Mouse (Mus musculus) stomach, postnatal 0 days (tissue): ENCODE results near the gene Dner. TPM values are rescaled to one million over a fixed set of nuclear protein-coding genes. Genes with fewer than 3 reads are reported as not detected.
A peak's percentile ranks its signal among the peaks of the same experiment; 100 is the strongest.

Experiments
- ATAC-seq: fragments of 200-750 bp; cut with Nextera tagmentation; 2 replicates; pipeline ENCODE4 v1.8.0; 2017; ENCODE audit not compliant: low FRiP score, low TSS enrichment
- DNase-seq: peaks from one replicate; pipeline ENCODE4 v3.0.0-alpha.2; 2016; ENCODE audit warnings: low spot score
- H3K27ac ChIP-seq: fragments of 300-500 bp; sonication (generic); replicated peaks from 2 replicates; pipeline ENCODE4 v1.5.1; 2014; ENCODE audit warnings: mild to moderate bottlenecking, control low read depth
- H3K27me3 ChIP-seq: fragments of 300-500 bp; sonication (generic); 2 replicates; pipeline ENCODE4 v1.6.1; 2014; ENCODE audit warnings: low read length; ENCODE audit not compliant: control insufficient read depth, insufficient read depth
- H3K36me3 ChIP-seq: fragments of 300-500 bp; sonication (generic); 2 replicates; pipeline ENCODE4 v1.6.1; 2014; ENCODE audit warnings: low read length, mixed read lengths; ENCODE audit not compliant: control insufficient read depth, insufficient read depth
- H3K4me1 ChIP-seq: fragments of 300-500 bp; sonication (generic); replicated peaks from 2 replicates; pipeline ENCODE4 v1.6.1; 2014; ENCODE audit warnings: antibody characterized with exemption; ENCODE audit not compliant: control insufficient read depth, insufficient read depth
- H3K4me2 ChIP-seq: fragments of 300-500 bp; sonication (generic); replicated peaks from 2 replicates; pipeline ENCODE4 v1.6.1; 2014; ENCODE audit warnings: low read depth, mild to moderate bottlenecking, control low read depth, moderate library complexity
- H3K4me3 ChIP-seq: fragments of 300-500 bp; sonication (generic); 2 replicates; pipeline ENCODE4 v1.5.1; 2014; ENCODE audit warnings: low read depth, low read length, control low read depth
- H3K9ac ChIP-seq: fragments of 300-500 bp; sonication (generic); 2 replicates; pipeline ENCODE4 v1.6.1; 2014; ENCODE audit warnings: mild to moderate bottlenecking, low read length, control low read depth, mixed read lengths
- H3K9me3 ChIP-seq: fragments of 300-500 bp; sonication (generic); 2 replicates; pipeline ENCODE4 v1.6.1; 2016; ENCODE audit warnings: low read length; ENCODE audit not compliant: control insufficient read depth
- CTCF ChIP-seq: IDR thresholded peaks from 2 replicates; pipeline ENCODE4 v1.5.1; 2016; ENCODE audit warnings: antibody characterized with exemption, low read depth, mild to moderate bottlenecking, moderate library complexity
- EP300 ChIP-seq: optimal IDR thresholded peaks from 2 replicates; pipeline ENCODE3; 2016; ENCODE audit warnings: antibody characterized with exemption
- WGBS: fragments of 180-500 bp; shearing (Covaris S2); extraction: QIAGEN DNeasy Blood & Tissue Kit; methylation state at CpG from one replicate; pipeline ENCODE4 v1.1.7; 2014; 5-methylcytosine and 5-hydroxymethylcytosine counted together
- polyA plus RNA-seq: library from polyadenylated mRNA; unstranded; fragments of >200 nt; fragmentation: Nextera tagmentation; extraction: Ambion mirVana; gene quantifications from 2 replicates; pipeline ENCODE4 v1.2.1, GENCODE M21; 2015

The Dner gene
- 2.7 and 2.9 TPM in 2 replicates for polyA plus RNA-seq

DNA sequence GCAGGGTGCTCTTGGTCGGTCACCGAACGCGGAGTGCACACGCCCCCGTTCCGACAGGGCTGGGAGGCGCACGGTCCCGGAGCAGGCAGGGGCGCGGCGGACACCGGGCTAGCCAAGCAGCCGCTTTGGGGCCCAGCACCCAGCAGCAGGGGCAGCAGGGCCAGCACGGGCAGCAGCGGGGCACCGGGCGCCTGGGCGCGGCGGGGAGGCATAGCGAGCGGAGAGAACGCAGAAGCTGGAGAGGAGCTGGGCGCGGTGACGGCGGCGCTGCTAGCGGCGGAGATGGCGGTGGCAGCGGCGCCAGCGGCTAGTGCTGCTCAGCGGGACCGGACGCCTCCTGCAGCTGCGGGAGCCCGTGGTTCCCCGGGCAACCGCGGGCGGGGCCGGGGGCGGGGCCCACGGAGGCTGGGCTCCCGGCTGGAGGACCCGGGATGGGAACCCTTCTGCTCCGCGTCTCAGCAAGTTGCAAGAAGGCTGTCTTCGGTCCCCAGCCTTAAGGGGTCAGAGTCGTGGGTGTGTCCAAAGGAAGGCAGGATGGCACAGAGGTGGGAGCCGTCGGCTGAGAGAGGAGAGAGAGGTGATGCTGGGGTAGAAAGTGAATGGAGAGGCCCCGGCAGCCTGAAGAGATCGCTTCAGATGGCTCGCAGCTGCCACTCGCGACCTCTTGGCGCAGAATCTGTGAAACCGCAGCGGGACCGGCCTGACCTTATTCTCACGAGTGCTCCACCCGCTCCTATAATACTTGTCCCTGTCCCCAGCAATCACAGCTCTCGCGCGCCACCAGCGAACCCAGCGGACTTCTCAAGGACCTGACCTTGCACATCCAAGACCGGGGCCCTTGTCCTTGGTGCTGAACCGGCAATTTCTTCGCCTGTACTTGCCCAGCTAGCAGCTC, at the start of gene Dner:
Gene Dner (minus strand): TSS at position 705 of the 895 bp plus-strand sequence.
- Histone ChIP-seq H3K4me2 (peak within 1 kb of the TSS; percentile 60), H3K9ac (no peak within 1 kb of the TSS), H3K27ac (no peak within 1 kb of the TSS), H3K4me1 (0 out of 2 replicates have a peak, but pooled peaks cover 2% of the 10 kb centered on the region), H3K36me3 (no peaks in the 10 kb centered on the region), H3K27me3 (no peaks in the 10 kb centered on the region), H3K4me3 (peak within 1 kb of the TSS; percentile 33), H3K9me3 (no peaks in the 10 kb centered on the region)
- TF ChIP-seq CTCF (peak; percentile 59), EP300 (no peak)
- peak; percentile 63; the same call in 1 of the 2 replicates for ATAC-seq
- peak; percentile 86 for DNase-seq
- WGBS = under 1% methylated on average over 48 of the region's 75 CpGs

DNA sequence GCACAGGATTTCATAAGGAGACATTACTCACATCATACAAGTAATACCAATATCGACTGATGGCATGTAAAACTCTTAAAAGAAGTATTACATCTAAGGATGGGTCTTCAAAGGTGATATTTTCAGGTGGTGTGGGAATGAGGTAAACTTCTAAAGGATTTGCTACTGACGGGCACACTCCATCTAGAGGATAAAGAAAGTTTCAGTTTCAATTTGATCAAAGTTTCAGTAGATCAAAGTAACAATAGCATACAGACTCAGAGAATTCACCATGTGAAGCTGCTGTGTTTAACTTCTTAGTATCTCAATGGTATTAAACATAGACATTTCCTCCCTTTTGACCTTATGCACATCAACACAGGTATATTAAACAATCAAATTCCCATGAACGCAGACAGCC, 46.1 kb upstream of the Dner start:
- Histone ChIP-seq H3K27ac (no peak overlapping the region), H3K4me2 (no peak overlapping the region), H3K36me3 (peaks cover 17% of the 10 kb centered on the region), H3K27me3 (no peaks in the 10 kb centered on the region), H3K9me3 (no peaks in the 10 kb centered on the region), H3K4me1 (no peaks in the 10 kb centered on the region), H3K9ac (no peak overlapping the region), H3K4me3 (no peak overlapping the region)
- 88% methylated on average over 3 of the region's 3 CpGs for WGBS
- ATAC-seq = no peak
- DNase-seq = no peak
- TF ChIP-seq CTCF = no peak
- TF ChIP-seq EP300 = no peak

DNA sequence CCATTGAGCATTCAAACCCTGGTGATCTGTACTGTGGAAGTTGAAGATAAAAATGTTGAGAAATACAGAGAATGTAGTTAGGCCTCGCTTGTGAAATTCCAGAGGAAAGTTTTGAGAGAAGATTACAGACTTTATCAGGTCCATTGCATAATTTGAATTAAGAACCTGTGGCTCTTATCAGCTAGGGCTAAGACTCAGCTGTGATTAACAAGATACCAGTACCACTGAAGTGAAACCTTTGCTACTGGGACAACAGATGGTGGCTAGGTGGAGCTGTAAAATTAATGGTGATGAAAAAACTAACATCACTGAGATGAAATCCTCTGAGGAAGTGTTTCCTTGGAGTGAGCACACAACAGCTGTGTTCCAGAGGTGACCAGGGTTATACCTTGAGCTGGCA, 44.1 kb upstream of the Dner start:
- H3K27me3 ChIP-seq = no peaks in the 10 kb centered on the region
- no peak overlapping the region for H3K9ac ChIP-seq
- no peak overlapping the region for H3K4me3 ChIP-seq
- TF ChIP-seq CTCF (no peak), EP300 (no peak)
- peaks cover 17% of the 10 kb centered on the region for H3K36me3 ChIP-seq
- WGBS = 73% methylated on average over 1 of the region's 1 CpGs
- H3K27ac ChIP-seq = no peak overlapping the region
- ATAC-seq (no peak), DNase-seq (no peak)
- no peak overlapping the region for H3K4me2 ChIP-seq
- no peaks in the 10 kb centered on the region for H3K4me1 ChIP-seq
- H3K9me3 ChIP-seq = no peaks in the 10 kb centered on the region

DNA sequence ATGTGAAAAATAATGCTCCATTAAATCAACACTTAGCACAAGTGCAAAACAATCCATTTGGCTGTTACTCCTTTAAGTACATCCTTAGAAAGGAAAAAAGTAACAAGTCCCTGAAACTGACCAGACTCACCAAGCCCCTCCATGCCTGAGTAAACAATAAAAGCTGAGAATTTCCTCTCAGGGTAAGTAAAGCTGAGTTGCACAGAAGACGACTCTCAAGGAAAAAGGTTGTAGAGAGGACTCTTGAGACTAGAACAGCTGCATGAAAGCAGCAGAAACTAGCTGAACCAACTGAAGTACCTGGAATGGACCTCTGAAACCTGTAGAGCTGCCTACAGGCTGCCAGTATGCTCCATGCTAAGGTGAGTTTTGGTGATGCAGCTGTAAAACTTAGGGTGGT, 41.1 kb upstream of the Dner start:
- Histone ChIP-seq H3K27ac (no peak overlapping the region), H3K4me2 (no peak overlapping the region), H3K4me3 (no peak overlapping the region), H3K9me3 (no peaks in the 10 kb centered on the region), H3K27me3 (no peaks in the 10 kb centered on the region), H3K9ac (no peak overlapping the region), H3K36me3 (peaks cover 17% of the 10 kb centered on the region), H3K4me1 (no peaks in the 10 kb centered on the region)
- WGBS = 57% methylated on average over 1 of the region's 1 CpGs
- no peak for DNase-seq
- no peak for TF ChIP-seq CTCF
- no peak for TF ChIP-seq EP300
- no peak for ATAC-seq

DNA sequence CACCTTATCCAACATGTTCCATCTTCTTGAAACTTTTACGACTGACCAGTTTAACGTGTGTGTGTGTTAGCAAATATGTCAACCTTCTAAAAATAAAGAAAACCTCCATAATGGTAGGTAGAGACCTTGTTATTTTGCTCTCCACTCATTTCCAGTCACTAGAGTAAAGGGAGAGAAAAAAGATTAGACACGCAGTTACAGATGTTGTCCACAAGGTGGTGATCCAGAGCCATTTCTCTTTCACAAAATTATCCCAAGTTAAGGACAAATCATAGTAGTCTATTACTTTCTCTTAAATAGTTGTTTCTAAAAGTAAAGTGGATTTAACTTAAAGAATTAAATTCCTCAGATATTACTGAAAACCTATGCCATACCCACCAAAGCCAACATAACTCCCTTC, 37.8 kb upstream of the Dner start:
- no peak overlapping the region for H3K27ac ChIP-seq
- peaks cover 9% of the 10 kb centered on the region; the same call in 1 of the 2 replicates for H3K36me3 ChIP-seq
- DNase-seq (no peak), ATAC-seq (no peak)
- no peaks in the 10 kb centered on the region for H3K27me3 ChIP-seq
- TF ChIP-seq EP300 = no peak
- TF ChIP-seq CTCF = peak; percentile 82
- H3K4me1 ChIP-seq = no peaks in the 10 kb centered on the region
- no peaks in the 10 kb centered on the region for H3K9me3 ChIP-seq
- WGBS = 62% methylated on average over 3 of the region's 3 CpGs
- no peak overlapping the region for H3K4me2 ChIP-seq
- H3K4me3 ChIP-seq = no peak overlapping the region
- H3K9ac ChIP-seq = no peak overlapping the region

DNA sequence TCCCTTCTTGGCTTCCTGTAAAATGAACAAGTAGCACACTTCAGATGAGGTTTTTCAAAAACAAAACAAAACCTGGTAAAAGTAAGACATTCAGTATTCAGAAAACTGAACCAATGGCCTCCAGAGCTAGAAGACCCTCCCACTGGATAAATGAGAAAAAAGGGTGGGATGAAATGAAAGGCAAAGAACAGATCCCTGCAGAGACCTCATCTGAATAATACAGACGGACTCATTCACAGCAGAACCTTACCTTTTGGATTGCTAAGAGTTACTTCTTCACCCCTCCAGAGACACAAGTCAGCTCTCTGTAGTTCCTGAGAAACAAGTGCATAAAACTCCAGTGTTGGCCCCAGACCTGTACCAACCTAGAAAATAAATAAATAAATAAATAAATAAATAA, 35.7 kb upstream of the Dner start:
- ATAC-seq = no peak
- peaks cover 7% of the 10 kb centered on the region; the same call in 1 of the 2 replicates for H3K36me3 ChIP-seq

More for the DNA sequence above, 35.7 kb upstream of the Dner start:
- Histone ChIP-seq H3K9me3 (no peaks in the 10 kb centered on the region), H3K4me1 (no peaks in the 10 kb centered on the region), H3K27ac (no peak overlapping the region), H3K9ac (no peak overlapping the region), H3K4me3 (no peak overlapping the region), H3K4me2 (no peak overlapping the region), H3K27me3 (no peaks in the 10 kb centered on the region)
- TF ChIP-seq CTCF = no peak
- TF ChIP-seq EP300 = no peak
- DNase-seq = no peak
- WGBS = 96% methylated on average over 1 of the region's 1 CpGs
